Mouse (Mus musculus) CD8-positive naive resting alpha-beta T cell, adult 2 months (primary cell): ENCODE measurements around the gene Cd3e.
"Not testable (repeated sequence)": the region's sequence is repeated elsewhere in the genome, so short reads cannot be mapped to it uniquely, and the experiment has no call there.

Experiments
- DNase-seq, 2 experiments: peaks; one replicate each; pipeline ENCODE4 v3.0.0; 2022; ENCODE audit warnings: low read depth in 2 of 2, low spot score in 2 of 2

The Cd3e gene

DNA sequence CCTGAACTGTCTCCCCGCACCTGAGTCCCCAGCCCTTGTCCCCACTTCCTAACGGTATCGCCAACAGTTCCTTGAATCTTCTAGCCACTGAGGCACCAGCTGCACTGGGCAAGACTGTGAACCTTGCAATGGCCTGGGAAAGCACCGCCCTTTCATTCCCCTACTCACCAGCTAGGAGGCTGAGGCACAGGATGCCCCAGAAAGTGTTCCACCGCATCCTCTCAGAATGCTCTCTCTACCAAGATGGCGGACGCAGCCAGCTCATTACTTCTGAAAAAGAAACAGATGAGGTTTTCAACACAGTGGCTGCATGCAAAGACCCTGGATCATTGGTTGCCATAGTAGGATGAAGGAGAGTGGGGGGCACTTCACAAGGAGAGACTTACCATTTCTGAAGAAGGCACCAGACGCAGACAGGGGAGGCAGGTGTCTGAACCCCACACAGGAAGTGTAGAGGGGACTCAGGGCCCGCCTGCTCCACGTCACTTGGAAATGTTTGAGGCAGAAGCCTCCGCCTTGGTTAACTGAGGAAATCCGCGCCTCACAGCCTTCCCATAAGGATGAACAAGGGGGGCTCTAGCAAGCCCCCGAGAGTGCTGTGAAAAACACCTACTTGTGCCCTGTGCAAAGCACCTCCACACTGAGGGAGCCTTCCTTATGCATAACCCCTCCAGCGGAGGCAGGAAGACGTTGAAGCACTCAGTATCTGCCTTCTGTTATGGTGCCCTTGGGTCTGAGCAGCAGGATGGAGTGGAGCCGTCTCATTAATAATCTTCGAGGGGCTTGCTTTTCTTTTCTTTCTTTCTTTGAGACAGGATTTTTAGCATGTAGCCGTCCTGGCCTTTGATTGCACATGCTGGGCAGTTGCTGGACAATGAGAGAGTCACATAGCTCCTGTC is at the start of gene Cd3e:
TSS of gene Cd3e (minus strand) at position 448 of the 899 bp plus-strand sequence.
- peak; percentile 61 to 70 for DNase-seq

- DNase-seq: no peak
These were observed 49.0 kb upstream of the Cd3e start for GRCm38 (mm10) chr9:45058304-45058940.

- peak; percentile 78 to 84 for DNase-seq
These were observed 45.8 kb upstream of the Cd3e start, which contains the start of gene Mpzl3 for GRCm38 (mm10) chr9:45055082-45055713. Gene Mpzl3 (plus strand): TSS chr9:45055186.

- DNase-seq: no peak
These were observed 40.9 kb upstream of the Cd3e start for GRCm38 (mm10) chr9:45050301-45050700.

GRCm38 (mm10) chr9:45049731-45050130 is 40.3 kb upstream of the Cd3e start:
- DNase-seq: no peak

- peak; percentile 33 to 58 for DNase-seq
These were observed 39.1 kb upstream of the Cd3e start for GRCm38 (mm10) chr9:45048511-45048910.

GRCm38 (mm10) chr9:45046973-45047372 is 37.5 kb upstream of the Cd3e start:
- no peak for DNase-seq

- DNase-seq: no peak
These were observed 33.5 kb upstream of the Cd3e start for GRCm38 (mm10) chr9:45042947-45043346.

DNA sequence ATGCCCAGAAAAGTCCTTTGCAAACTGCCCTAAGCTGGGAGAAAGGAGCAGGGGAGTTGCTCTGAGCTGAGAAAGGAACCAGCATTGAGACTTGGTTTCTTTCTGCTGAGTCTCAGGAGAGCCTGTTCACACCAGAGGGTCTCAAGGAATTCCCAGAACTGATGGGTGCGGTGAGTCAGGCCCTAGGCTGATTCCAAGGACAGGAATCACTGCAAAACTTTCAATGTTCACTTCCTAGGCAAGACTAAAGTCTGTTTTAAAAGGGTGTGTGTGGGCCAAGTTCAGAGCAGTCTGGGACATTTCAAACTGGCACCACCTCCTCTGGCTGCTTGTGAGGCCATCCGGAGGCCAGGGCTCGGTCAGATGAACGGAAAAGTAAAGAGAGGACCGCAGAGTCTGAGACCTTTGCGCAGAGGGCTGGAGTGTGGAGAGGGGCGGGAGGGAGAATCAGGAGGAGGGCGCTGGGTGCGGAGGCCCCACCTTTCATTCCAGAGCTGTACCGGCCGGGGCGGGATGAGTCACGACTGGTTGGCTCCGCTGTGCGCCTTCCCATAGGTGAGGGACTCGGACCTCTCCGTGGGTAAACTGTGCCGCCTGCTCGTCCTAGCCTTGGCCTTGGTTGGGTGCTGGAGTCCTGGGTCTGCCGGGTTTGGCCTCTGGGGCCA is 32.8 kb upstream of the Cd3e start:
- no peak for DNase-seq

GRCm38 (mm10) chr9:45041131-45041838 is 31.9 kb upstream of the Cd3e start:
- no peak for DNase-seq

- no peak for DNase-seq
These were observed 30.8 kb upstream of the Cd3e start for GRCm38 (mm10) chr9:45040066-45040845.

DNA sequence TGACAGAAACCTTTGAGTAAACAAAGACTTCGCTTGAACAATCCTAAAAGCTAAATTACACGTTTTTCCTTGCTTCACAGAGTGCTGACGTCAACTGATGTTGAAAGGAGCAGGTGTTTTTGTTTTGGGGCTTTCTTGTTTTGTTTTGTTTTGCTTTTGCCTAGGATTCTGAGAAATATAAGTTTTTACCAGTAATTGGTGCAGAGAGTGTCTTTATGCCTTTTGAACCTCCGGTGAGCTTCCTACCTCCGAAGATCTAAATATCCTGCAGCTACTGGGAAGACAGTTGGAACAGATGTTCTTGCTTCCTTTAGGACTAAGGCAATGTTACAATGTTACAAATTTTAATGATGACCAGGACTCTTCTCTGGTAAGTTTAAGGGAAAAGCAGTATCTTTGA is 30.1 kb upstream of the Cd3e start, which contains the start of gene Mpzl2:
TSS of gene Mpzl2 (plus strand) at position 301 of the 400 bp plus-strand sequence.
- DNase-seq: no peak

- not testable (repeated sequence) for DNase-seq
These were observed 28.4 kb upstream of the Cd3e start for GRCm38 (mm10) chr9:45037803-45038202.

GRCm38 (mm10) chr9:45034526-45034925 is 25.1 kb upstream of the Cd3e start:
- no peak for DNase-seq

DNA sequence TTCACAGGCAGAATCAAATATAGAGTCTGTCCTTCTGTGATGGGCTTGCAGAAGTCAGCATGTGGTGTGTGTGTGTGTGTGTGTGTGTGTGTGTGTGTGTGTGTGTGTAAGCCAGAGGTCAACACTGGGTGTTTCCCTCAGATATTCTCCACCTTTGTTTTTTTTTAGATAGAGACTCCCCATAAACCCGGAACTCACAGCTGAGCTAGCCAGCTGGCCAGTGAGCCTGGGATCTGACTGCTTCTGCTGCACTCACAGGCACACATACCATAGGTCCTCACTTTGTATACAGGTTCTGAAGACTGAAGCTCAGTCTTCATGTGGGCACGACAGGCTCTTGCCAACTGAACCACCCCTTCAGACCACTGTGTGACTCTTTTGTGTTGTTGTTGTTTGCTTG is 22.8 kb upstream of the Cd3e start:
- DNase-seq: no peak

DNA sequence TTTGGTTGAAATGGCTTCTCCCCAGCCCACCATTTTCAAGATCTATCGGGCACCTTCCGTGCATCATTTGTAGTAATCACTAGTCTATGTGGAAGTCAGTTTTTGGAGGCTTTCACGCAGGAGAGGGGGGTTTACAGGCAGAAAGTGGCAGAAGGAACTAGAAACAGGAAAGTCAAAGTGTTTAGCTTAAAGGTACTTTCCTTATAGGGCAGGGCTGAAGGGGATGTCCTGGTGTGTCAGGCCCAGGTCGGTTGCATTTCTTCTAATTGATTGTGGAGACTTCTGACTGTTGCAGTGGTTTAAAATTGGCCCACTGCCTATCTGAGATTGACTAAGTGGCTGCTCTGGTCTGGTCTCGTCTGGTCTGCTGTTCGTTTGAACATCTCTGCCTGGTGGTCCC is 20.9 kb upstream of the Cd3e start:
- DNase-seq: no peak

DNA sequence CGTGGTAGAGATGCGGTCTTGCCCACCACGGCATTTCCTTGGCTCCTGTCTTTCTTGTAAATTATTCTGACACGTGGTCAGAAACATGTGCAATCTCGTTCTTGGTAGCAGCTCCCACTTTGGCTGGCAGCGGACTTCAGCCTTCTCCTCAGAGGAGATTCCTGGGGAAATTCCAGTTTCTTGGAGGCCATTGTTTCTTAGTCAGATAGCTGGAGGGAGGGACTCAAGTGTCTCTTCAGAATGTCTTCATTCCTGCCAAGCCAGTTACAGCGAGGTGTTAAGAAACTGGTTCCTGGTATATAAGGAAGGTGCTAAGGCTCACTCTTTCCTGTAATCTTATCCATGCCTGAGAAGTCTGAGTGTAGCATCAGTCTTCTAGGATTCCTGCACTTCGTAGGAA is 17.9 kb upstream of the Cd3e start:
- DNase-seq: no peak

- DNase-seq: no peak
These were observed 14.8 kb upstream of the Cd3e start for GRCm38 (mm10) chr9:45024187-45024586.

GRCm38 (mm10) chr9:45023638-45024037 is 14.2 kb upstream of the Cd3e start:
- DNase-seq: no peak

- peak; percentile 68 to 76 for DNase-seq
These were observed 13.4 kb upstream of the Cd3e start for GRCm38 (mm10) chr9:45022800-45023199.
